Mouse (Mus musculus) frontal cortex, postnatal 25 days (tissue): ENCODE results near the gene Kpna3.
"Not testable (repeated sequence)": the region's sequence is repeated elsewhere in the genome, so short reads cannot be mapped to it uniquely, and the experiment has no call there.

ENCODE experiments used
- DNase-seq, 2 experiments: peaks; one replicate each; pipeline ENCODE4 v3.0.0; 2022; ENCODE audit warnings: low spot score in 2 of 2

Gene Kpna3

DNA sequence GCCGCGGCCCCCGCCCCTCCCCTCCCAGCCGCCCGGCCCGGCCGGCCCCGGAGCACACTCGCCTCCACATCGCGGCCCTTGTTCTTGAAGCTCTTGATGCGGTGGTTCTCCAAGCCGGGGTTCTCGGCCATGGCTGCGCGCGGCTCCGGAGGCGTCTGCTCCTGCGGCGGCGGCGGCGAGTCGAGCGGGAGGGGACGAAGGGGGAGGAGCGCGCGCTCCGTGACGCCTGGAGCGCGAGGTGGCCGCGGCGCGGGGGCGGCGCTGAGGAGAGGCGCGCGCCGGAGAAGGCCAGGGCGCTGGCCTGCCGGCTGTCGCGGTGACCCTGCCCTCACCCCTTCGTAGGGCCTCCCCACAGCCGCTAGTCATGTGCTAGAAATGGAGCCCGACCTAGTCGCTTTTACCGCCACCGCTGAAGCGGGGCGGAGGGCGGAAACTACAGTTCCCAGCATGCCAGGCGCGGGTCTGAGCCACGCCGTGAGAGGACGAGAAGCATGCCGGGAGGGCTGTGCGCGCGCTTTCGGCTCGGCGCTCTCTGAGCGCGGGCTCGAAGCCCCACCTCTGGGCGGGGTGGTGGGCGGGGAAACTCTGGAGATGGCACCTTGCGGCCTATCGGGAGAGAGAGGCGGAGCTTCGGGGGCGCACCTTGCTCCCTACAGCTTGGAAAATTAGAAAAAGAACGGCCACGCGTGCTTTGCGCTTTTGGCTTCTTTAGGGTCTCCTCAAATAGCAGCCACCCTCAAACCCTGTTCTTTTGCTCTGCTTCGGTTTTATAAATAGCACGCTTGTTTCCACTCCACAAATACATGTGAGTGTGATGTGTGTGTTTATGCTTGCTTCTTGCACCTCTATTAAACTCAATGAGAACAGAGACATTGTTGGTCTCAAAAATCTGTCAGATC lies at the start of gene Kpna3:
TSS of gene Kpna3 (minus strand) at position 214 of the 899 bp plus-strand sequence.
- DNase-seq, result peak; percentile 87 to 90

DNA sequence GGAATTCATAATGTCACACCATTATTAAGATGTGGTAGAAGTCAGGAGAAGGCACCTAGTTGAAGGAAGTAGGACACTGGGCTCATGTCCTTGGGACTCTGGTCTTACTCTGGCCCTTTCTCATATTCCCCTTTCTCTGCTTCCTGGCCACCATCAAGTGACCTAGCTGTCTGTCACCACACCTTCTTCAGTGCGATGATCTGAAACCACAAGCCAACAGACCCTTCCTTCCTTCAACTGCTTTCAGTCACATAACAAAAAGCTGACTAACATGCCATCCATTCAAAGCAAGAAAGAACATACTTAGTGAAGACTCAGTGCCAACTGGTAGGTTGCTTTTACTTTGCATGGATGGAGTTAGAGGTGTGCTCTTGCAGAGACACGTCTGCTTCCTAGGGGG lies 20.7 kb upstream of the Kpna3 start:
- DNase-seq, result no peak

DNA sequence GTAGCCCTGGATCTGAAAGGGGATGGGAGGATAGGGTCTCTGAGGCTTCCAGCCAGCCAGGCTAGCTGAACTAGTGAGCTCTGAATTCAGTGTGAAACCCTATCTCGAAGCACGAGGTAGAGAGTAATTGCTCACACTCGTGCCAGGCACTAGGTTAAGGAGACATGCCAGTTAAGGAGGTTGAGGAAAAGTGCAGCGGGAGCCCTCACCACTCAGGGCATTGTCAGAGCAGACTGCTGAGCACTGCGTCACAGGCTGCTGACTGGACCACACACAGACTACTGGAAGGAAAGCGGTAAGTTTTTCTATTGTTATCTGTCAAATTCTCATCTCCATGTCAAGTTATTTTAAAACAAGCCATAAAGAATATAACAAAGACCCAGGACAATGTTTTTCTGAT lies 17.8 kb upstream of the Kpna3 start:
- DNase-seq, result no peak

- DNase-seq, result no peak
These were observed 15.9 kb upstream of the Kpna3 start for GRCm38 (mm10) chr14:61455571-61455970.

GRCm38 (mm10) chr14:61453032-61453431 lies 13.4 kb upstream of the Kpna3 start:
- no peak for DNase-seq

DNA sequence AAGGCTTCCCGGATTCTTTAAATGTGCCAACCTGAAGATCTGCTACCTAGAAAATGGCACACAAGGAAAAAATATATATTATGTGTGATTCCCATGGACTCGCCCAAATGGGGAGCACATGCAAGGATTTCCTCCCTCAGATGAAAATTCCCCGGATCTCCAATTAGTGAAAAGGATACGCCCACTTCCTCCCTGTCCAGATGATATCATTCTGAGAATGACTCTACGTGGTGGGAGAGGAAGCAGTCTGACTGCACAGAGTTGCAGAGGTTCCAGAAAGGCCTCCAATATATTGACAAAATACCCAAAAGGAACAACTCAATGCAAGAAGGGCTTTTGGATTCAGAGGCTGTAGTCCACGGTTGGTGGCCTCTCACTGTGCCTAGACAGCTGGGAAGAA lies 12.8 kb upstream of the Kpna3 start:
- no peak for DNase-seq

GRCm38 (mm10) chr14:61447775-61448174 lies 8.1 kb upstream of the Kpna3 start:
- no peak for DNase-seq

- peak; percentile 14 to 40 for DNase-seq
These were observed 473 bp downstream of the Kpna3 start for GRCm38 (mm10) chr14:61439141-61439660.

- DNase-seq, result no peak
These were observed 1.3 kb downstream of the Kpna3 start for GRCm38 (mm10) chr14:61438171-61438945.

DNA sequence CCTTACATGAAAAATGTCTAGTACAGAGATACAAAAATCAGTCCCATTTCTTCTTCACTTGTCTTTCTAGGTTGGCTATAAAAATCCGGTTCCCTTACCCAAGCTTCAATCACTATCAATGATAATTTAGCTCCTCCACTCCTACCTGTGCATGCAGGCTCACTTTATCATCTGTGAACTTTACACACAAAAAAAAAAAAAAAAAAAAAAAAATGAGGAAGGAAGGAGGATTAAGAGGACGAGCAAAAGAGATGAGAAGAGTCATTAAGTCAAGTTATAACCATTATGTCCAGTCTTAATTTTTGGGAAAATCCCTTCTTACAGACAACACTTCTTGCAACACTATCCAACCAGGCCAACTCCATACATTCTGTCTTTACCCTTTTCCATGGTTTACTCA lies 2.8 kb downstream of the Kpna3 start:
- DNase-seq, result no peak

DNA sequence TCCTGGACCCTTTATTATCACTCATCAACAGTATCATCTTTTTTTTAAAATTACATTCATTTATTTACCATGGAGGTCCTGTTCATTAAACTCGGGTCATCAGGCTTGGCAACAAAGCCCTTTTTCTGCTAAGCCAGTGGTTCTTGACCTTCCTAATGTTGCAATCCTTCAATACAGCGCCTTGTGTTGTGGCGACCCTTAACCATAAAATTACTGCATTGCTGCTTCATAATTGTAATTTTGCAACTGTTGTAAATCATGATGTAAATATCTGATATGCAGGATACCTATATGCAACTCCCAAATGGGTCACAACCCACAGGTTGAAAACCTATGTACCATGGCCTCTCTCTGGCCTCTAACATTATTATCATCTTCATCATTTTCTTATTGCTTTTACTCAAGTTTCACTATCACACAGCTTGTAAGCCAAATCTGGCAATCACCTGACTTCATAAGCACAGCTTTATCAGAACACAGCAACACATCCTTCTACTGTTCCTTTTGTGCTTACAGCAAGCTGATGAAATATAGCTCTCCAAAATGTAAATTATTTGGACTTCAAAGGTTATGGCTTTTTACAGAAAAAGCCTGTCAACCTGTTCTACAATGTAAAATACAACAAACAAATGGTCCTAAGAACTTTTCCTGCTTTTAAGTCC lies 11.4 kb downstream of the Kpna3 start:
- DNase-seq, result no peak

- DNase-seq, result not testable (repeated sequence)
These were observed 12.6 kb downstream of the Kpna3 start for GRCm38 (mm10) chr14:61427095-61427494.

DNA sequence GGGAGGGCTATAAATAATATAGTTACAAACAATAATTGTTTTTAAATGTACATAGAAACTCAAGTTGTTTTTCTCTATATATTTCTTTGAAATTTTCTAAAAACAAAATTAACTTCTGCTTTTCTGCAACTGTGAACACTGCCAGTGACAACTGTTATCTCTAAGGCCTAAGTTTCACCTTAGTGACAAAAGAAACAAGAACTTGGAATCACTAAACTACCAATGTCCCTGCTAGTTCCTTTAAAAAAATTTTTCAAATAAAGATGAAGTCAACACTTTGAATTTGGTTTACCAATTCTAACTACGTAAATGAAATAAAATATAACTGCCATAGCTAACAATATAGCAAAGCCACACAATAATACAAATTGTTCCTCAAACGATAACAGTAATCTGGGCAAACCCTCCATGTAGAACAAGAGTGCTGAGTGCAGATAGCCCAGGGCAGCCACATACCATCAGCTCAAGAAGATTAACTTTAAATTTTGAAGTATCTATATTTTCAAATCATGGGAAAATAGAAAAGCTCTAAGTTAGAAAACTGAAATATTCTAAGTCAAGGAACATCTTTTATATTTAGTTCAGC lies 14.5 kb downstream of the Kpna3 start:
- no peak for DNase-seq

GRCm38 (mm10) chr14:61415719-61416118 lies 24.0 kb downstream of the Kpna3 start:
- no peak for DNase-seq

- no peak for DNase-seq
These were observed 24.4 kb downstream of the Kpna3 start for GRCm38 (mm10) chr14:61415311-61415710.

DNA sequence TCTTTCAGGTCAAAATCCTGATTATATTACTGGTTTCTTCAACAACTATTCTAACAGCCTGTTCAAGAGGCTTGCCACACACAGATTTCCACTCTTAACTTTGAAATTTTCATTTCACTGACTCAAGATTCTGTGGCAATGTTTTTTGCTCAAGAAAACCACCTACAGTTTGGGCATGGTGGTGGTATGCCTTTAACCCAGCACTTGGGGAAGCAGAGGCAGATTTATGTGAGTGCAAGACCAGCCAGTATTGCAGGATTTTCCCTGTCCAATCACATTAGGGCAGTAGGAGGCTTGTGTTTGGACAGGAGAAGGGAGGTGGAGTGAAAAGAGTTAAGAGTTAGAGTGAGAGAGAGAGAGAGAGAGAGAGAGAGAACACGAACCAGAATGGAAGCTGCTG lies 24.9 kb downstream of the Kpna3 start:
- DNase-seq, result no peak

GRCm38 (mm10) chr14:61414199-61414598 lies 25.5 kb downstream of the Kpna3 start:
- no peak for DNase-seq

GRCm38 (mm10) chr14:61413686-61414085 lies 26.0 kb downstream of the Kpna3 start:
- no peak for DNase-seq

DNA sequence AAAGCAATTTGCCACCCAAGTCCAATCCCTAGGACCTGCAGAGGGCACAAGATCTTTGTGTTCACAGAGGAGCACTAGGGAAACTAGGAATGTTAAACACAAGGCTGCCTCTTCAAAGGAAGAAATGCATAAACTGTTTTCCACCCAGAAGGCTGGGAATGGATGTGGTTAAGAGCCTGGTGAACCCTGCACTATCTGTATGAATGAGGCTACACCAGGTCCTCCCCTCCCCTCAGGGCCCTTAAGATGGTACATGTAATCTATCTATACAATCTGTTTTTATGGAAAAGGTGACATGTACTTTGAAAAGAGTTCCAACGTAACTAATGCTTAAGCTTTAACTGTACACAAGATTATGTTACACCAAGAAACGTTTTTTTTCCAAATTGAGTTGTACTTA lies 29.7 kb downstream of the Kpna3 start:
- no peak for DNase-seq

GRCm38 (mm10) chr14:61407055-61407454 lies 32.6 kb downstream of the Kpna3 start:
- DNase-seq, result no peak

GRCm38 (mm10) chr14:61405761-61406160 lies 33.9 kb downstream of the Kpna3 start:
- no peak for DNase-seq

- DNase-seq, result no peak
These were observed 34.7 kb downstream of the Kpna3 start for GRCm38 (mm10) chr14:61404941-61405340.
